Mouse (Mus musculus): ENCODE results near the gene Cdadc1. TPM values are rescaled to one million over a fixed set of nuclear protein-coding genes. Genes with fewer than 3 reads are reported as not detected.

Cdadc1 gene
- total and polyA plus RNA-seq, 2 experiments = 11.9 to 31.3 TPM

DNA sequence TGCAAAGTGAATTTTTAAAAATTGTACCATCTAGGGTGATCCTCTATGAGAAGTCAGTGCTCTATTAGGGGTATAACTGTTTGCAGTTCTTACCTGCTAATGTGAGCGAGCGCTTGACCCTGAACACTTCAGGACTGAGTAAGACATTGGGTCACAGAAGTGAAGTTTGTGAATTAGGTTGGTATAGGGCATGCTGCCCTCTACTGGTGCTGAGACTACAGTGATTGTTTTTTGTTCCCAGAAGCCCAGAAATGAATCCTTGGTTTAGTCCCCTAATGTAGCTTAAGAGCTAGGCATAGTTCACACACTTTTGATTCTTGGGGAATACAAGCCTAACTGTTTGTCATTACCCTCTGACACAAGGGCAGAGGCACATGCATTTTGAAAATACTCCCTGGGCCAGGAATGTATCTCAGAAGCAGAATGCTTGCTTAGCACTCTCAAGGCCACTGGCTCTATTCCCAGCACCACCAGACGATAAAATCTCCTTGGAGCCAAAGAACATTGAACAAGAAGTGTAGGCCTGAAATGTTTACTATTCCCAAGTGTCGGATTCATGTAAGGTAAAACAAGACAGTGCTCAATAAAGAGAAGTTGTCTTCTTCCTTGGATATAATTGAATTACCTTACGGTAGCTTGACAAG is 6.4 kb upstream of the Cdadc1 start:
- Histone ChIP-seq H3K4me1 (ENCODE audit: control insufficient read depth, insufficient read depth, low read length) (no peaks in the 10 kb centered on the region), H3K36me3 (ENCODE audit: control insufficient read depth, insufficient read depth, low read length) (no peaks in the 10 kb centered on the region), H3K4me3 (ENCODE audit: insufficient read depth, low read depth, low read length) (no peak overlapping the region), H3K27ac (replicated peaks; ENCODE audit: insufficient read depth, low read depth, low read length) (no peak overlapping the region), H3K9ac (ENCODE audit: low read depth, low read length) (no peak overlapping the region), H3K79me2 (ENCODE audit: control insufficient read depth, insufficient read depth, low read length) (no peaks in the 10 kb centered on the region), H3K27me3 (ENCODE audit: control insufficient read depth, insufficient read depth, low read length) (no peaks in the 10 kb centered on the region)
- peak; percentile 37 for DNase-seq (ENCODE audit: extremely low read depth, low read depth, low spot score)
- 55% methylated on average over 5 of the region's 5 CpGs for WGBS
- no peak for TF ChIP-seq POLR2A (IDR thresholded peaks at IDR 0.05; ENCODE audit: extremely low read depth, insufficient read depth, low read length)
- 0 out of 2 replicates have a peak, but pooled peaks have one; percentile 20 for TF ChIP-seq CTCF (IDR thresholded peaks at IDR 0.05; ENCODE audit: low read depth, low read length)

DNA sequence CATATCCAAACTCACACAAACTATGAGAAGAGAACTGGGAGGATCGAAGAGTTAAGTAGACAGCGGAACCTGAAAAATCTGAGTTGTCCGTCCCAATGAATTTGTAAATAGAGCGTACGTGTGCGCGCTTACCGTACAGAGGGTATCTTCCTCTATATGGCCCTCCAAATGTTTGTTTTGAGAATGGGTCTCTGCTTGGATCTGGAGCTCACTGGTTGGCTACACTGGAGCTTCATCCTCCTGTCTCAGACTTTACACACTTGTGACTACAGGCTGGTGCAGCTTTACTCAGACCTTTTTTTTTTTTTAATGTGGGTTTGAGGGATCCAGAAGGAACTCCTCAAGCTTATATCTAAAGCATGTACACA is 485 bp upstream of the Cdadc1 start:
- Histone ChIP-seq H3K36me3 (ENCODE audit: control insufficient read depth, insufficient read depth, low read length) (peaks cover 7% of the 10 kb centered on the region; the same call in 1 of the 2 replicates), H3K79me2 (ENCODE audit: control insufficient read depth, insufficient read depth, low read length) (peaks cover 5% of the 10 kb centered on the region; the same call in 1 of the 2 replicates), H3K4me3 (ENCODE audit: insufficient read depth, low read depth, low read length) (peak overlapping the region; percentile 92), H3K4me1 (ENCODE audit: control insufficient read depth, insufficient read depth, low read length) (peaks cover 6% of the 10 kb centered on the region), H3K27me3 (ENCODE audit: control insufficient read depth, insufficient read depth, low read length) (no peaks in the 10 kb centered on the region), H3K9ac (ENCODE audit: low read depth, low read length) (peak overlapping the region; percentile 65), H3K27ac (replicated peaks; ENCODE audit: insufficient read depth, low read depth, low read length) (peak overlapping the region; percentile 62)
- no peak for DNase-seq (ENCODE audit: extremely low read depth, low read depth, low spot score)
- WGBS = 1% methylated on average over 8 of the region's 8 CpGs
- no peak for TF ChIP-seq CTCF (IDR thresholded peaks at IDR 0.05; ENCODE audit: low read depth, low read length)

DNA sequence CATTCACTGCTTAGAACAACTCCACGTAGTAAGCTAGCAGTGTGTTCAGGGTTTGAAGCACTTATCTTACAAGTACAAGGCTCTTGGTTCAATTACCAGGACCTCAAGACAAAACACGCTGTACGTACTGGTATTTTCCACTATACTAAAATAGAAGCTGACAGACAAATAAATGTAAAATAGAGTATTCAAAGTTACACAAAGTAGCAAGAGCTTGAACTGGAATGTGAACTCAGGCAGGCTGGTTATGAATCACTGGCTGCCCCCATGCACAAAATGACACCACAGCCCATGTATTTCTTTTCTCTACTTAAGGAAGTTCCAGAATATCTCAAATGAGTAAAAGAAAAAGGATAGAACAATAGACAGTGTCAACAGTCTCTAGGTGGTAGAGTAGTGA is 2.8 kb downstream of the Cdadc1 start:
- TF ChIP-seq CTCF (IDR thresholded peaks at IDR 0.05; ENCODE audit: low read depth, low read length) = no peak
- TF ChIP-seq POLR2A (IDR thresholded peaks at IDR 0.05; ENCODE audit: extremely low read depth, insufficient read depth, low read length) = no peak
- 94% methylated on average over 3 of the region's 3 CpGs for WGBS
- H3K9ac ChIP-seq (ENCODE audit: low read depth, low read length) = no peak overlapping the region

DNA sequence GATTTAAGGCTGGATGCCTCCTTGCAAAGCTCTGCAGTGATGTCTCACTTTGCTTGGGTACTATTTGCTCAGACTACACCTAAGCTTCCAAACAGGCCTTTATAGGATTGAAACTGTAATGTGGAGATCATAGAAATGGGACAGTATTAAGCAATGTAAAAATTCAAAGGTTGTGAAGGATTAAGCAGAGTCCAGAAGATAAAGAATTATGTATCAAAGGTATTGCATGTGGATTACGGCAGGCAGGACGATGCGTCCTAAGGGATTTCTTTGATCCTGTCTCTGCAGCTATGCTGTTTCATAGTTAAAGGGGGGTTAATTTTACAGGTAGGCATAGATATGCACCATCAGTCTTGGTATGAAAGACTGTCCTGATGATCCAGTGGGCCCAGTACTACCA is 5.2 kb downstream of the Cdadc1 start:
- no peak overlapping the region for H3K4me3 ChIP-seq (ENCODE audit: insufficient read depth, low read depth, low read length)
- TF ChIP-seq POLR2A (IDR thresholded peaks at IDR 0.05; ENCODE audit: extremely low read depth, insufficient read depth, low read length) (no peak), CTCF (IDR thresholded peaks at IDR 0.05; ENCODE audit: low read depth, low read length) (no peak)

More for the DNA sequence above, 2.8 kb downstream of the Cdadc1 start:
- no peak overlapping the region for H3K27ac ChIP-seq (replicated peaks; ENCODE audit: insufficient read depth, low read depth, low read length)
- H3K4me1 ChIP-seq (ENCODE audit: control insufficient read depth, insufficient read depth, low read length) = peaks cover 6% of the 10 kb centered on the region
- H3K79me2 ChIP-seq (ENCODE audit: control insufficient read depth, insufficient read depth, low read length) = peaks cover 5% of the 10 kb centered on the region; the same call in 1 of the 2 replicates
- no peak for DNase-seq (ENCODE audit: extremely low read depth, low read depth, low spot score)
- peaks cover 24% of the 10 kb centered on the region; the same call in 1 of the 2 replicates for H3K36me3 ChIP-seq (ENCODE audit: control insufficient read depth, insufficient read depth, low read length)
- H3K27me3 ChIP-seq (ENCODE audit: control insufficient read depth, insufficient read depth, low read length) = no peaks in the 10 kb centered on the region
- no peak overlapping the region for H3K4me3 ChIP-seq (ENCODE audit: insufficient read depth, low read depth, low read length)

DNA sequence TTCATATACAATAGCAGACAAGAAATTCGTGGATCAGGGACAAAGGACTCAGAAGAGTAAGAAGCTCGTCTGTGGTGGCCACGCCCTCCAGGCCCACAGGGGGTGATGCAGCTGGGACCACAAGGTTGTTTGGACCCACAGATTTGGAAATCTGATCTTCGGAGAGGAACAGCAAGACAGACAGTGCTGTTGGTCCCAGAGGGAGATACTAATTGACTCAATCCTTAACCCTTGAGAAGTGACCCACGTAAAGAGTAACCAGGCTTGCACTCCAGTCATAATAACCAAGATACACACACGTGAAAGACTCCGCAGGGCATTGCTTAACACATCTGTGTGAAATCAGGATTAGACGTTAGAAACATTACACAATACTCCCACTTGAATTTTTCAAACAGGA is 5.9 kb downstream of the Cdadc1 start:
- TF ChIP-seq POLR2A (IDR thresholded peaks at IDR 0.05; ENCODE audit: extremely low read depth, insufficient read depth, low read length) = no peak
- no peak for TF ChIP-seq CTCF (IDR thresholded peaks at IDR 0.05; ENCODE audit: low read depth, low read length)
- Histone ChIP-seq H3K27me3 (ENCODE audit: control insufficient read depth, insufficient read depth, low read length) (no peaks in the 10 kb centered on the region), H3K4me1 (ENCODE audit: control insufficient read depth, insufficient read depth, low read length) (peaks cover 6% of the 10 kb centered on the region), H3K36me3 (ENCODE audit: control insufficient read depth, insufficient read depth, low read length) (peaks cover 44% of the 10 kb centered on the region), H3K79me2 (ENCODE audit: control insufficient read depth, insufficient read depth, low read length) (peaks cover 5% of the 10 kb centered on the region; the same call in 1 of the 2 replicates), H3K27ac (replicated peaks; ENCODE audit: insufficient read depth, low read depth, low read length) (no peak overlapping the region), H3K9ac (ENCODE audit: low read depth, low read length) (no peak overlapping the region), H3K4me3 (ENCODE audit: insufficient read depth, low read depth, low read length) (no peak overlapping the region)
- DNase-seq (ENCODE audit: extremely low read depth, low read depth, low spot score) = no peak
- 81% methylated on average over 8 of the region's 8 CpGs for WGBS

More for the DNA sequence above, 5.2 kb downstream of the Cdadc1 start:
- peaks cover 5% of the 10 kb centered on the region; the same call in 1 of the 2 replicates for H3K79me2 ChIP-seq (ENCODE audit: control insufficient read depth, insufficient read depth, low read length)
- H3K9ac ChIP-seq (ENCODE audit: low read depth, low read length) = no peak overlapping the region
- H3K27me3 ChIP-seq (ENCODE audit: control insufficient read depth, insufficient read depth, low read length) = no peaks in the 10 kb centered on the region
- H3K36me3 ChIP-seq (ENCODE audit: control insufficient read depth, insufficient read depth, low read length) = peaks cover 42% of the 10 kb centered on the region
- no peak overlapping the region for H3K27ac ChIP-seq (replicated peaks; ENCODE audit: insufficient read depth, low read depth, low read length)
- peaks cover 6% of the 10 kb centered on the region for H3K4me1 ChIP-seq (ENCODE audit: control insufficient read depth, insufficient read depth, low read length)
- WGBS = 95% methylated on average over 3 of the region's 3 CpGs
- DNase-seq (ENCODE audit: extremely low read depth, low read depth, low spot score) = no peak

DNA sequence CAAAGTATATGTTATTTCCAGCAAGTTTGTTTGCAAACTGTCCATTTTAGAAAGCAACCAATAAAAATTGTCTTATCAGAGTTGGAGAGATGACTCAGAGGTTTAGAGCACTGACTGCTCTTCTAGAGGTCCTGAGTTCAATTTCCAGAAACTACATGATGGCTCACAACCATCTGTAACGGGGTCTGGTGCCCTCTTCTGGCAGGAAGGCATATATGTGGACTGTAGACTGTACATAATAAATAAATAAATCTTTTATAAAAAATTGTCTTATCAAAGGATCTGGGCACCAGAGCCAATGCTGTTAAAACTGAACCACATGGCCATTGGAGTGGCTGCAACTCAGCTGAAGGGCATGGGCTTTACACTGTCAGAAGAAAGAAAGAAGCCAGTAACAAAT is 7.1 kb downstream of the Cdadc1 start:
- TF ChIP-seq POLR2A (IDR thresholded peaks at IDR 0.05; ENCODE audit: extremely low read depth, insufficient read depth, low read length) (no peak), CTCF (IDR thresholded peaks at IDR 0.05; ENCODE audit: low read depth, low read length) (0 out of 2 replicates have a peak, but pooled peaks have one; percentile 9)
- Histone ChIP-seq H3K9ac (ENCODE audit: low read depth, low read length) (no peak overlapping the region), H3K4me3 (ENCODE audit: insufficient read depth, low read depth, low read length) (no peak overlapping the region), H3K36me3 (ENCODE audit: control insufficient read depth, insufficient read depth, low read length) (peaks cover 54% of the 10 kb centered on the region), H3K27me3 (ENCODE audit: control insufficient read depth, insufficient read depth, low read length) (no peaks in the 10 kb centered on the region), H3K79me2 (ENCODE audit: control insufficient read depth, insufficient read depth, low read length) (no peaks in the 10 kb centered on the region), H3K27ac (replicated peaks; ENCODE audit: insufficient read depth, low read depth, low read length) (no peak overlapping the region), H3K4me1 (ENCODE audit: control insufficient read depth, insufficient read depth, low read length) (no peaks in the 10 kb centered on the region)
- 73% methylated on average over 1 of the region's 1 CpGs for WGBS
- no peak for DNase-seq (ENCODE audit: extremely low read depth, low read depth, low spot score)
